Mouse (Mus musculus) layer of hippocampus, postnatal 10 days (tissue): ENCODE data around the gene Tsen2. TPM values are rescaled to one million over a fixed set of nuclear protein-coding genes. Genes with fewer than 3 reads are reported as not detected.

Source experiments
- DNase-seq, 2 experiments: peaks; one replicate each; pipeline ENCODE4 v3.0.0; 2021; ENCODE audit warnings: low spot score in 2 of 2
- total RNA-seq, 2 experiments: library from RNA; stranded (reverse); gene quantifications; 2 replicates each; pipeline ENCODE4 v1.2.3; 2021

The Tsen2 gene
- total RNA-seq, 2 experiments from 2014 or later = 25.6 to 33.7 TPM

GRCm38 (mm10) chr6:115538645-115539429 lies 5.6 kb upstream of the Tsen2 start:
- peak; percentile 89 to 93 for DNase-seq

- no peak for DNase-seq
These were observed 2.7 kb upstream of the Tsen2 start for GRCm38 (mm10) chr6:115541676-115542275.

- no peak for DNase-seq
These were observed 2.1 kb upstream of the Tsen2 start for GRCm38 (mm10) chr6:115542341-115542740.

GRCm38 (mm10) chr6:115546276-115546675 lies 1.8 kb downstream of the Tsen2 start:
- peak; percentile 56 to 62 for DNase-seq

DNA sequence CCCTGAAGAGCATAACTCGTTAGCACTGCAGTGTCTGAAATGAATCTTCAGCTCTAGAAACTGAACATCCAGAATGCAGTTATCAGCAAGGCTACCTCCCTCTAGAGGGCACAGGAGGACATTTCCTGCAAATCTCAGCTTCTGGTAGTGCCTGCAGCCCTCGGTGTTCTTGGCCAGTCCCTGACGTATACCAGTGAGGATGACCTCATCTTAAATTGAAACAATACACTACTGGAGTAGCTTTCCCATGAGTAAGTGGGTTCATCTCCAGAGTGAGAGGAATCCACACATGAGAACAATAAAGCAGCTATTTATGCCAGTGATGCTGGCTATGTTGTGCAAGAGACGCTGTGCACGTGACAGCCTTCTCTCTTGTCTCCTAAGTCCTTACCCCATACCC lies 11.0 kb downstream of the Tsen2 start:
- DNase-seq = no peak

DNA sequence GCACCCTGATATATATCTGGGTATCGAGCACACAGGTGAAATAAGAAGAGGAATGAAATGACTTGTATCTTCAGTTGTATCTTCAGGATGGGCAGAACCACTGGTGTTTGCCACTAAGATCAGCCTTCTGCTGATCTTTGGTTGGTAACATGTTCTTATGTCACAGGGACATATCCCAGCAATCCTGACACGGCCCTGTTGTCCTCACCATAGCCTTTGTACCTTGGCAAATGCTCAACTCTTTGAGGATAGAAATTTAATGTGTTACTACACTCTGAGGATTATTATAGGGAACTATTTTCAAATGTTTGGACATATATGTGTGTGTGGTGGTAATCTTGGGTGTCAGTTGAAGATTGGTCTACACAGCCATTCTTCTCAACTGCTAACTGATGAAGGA lies 13.7 kb downstream of the Tsen2 start:
- no peak for DNase-seq

- DNase-seq = no peak
These were observed 15.5 kb downstream of the Tsen2 start for GRCm38 (mm10) chr6:115559651-115560632.

GRCm38 (mm10) chr6:115565479-115566045 lies 21.1 kb downstream of the Tsen2 start:
- no peak for DNase-seq

DNA sequence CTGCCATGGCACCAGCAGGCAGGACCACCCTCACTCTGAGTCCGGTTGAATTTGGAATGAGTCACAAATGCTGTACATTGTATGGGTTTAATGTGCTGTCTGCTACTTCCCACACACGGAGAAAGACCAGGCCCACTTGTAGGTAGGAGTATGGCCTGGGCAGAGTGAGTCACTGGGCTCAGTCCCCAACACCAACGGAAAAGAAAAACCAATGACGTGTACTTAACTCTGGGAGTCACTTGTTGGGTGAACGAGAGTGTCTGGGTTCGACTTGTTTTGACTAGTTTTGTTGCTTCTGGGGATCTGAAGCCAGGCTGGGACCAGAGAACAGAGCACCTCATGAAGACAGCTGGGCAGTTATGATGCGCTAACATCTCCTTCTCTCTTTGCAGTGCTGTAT lies 29.7 kb downstream of the Tsen2 start:
- no peak for DNase-seq

DNA sequence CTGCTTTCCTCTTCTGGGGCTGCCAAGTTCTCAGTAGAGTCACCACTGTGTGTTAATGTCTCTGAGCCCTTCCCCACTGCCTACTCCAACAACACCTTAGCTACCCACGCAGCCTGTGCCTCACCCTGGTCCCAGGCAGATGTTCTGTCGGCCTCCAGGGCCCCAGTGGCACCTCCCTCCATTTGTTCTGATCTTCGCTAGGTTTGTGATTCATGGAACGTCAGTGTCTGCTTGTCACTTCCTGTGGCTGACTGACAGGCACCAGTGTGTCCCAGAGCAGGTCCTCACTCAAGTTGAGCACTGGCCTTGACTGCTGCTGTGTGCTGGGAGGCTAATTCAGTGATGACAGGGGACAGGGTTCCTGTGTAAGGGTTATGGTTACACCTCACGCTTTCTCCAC lies 32.9 kb downstream of the Tsen2 start:
- no peak for DNase-seq

DNA sequence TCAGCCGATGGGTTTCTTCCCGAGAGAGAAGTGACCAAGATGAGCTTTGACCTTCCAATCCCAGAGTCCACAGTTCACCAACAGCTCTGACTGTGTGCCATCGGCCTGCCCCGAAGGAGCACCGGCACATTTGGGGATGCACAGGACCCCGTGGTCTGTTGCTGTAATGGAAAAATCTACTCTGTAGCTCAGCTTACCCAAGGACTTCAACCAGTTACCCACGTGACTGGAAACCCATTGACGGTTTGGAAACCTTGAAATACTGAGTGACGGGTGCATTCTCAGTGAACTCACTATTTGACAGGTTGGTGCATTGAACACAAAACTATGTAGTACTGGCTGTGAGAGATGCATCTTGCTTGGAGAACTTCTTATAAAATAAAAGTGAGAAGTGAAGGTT lies 33.5 kb downstream of the Tsen2 start:
- DNase-seq = no peak

DNA sequence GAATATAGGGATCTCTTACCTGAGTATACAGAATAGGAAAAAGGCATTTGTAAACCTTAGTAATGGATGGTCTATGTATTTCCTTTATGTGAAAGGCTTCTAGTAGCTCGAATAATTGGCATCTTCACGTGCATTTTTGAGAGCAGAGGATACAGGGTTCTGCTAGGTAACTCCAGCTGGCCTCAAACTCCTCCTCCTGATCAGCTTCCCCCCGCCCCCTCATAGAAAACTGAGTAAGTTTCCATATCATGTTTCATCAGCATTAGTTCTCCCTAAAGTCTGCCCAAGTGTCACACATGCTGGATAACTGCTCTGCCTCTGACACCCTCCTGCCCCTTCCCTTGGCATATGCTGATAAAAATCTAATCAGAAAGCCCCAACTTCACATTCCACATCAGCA lies 36.3 kb downstream of the Tsen2 start:
- DNase-seq = no peak

DNA sequence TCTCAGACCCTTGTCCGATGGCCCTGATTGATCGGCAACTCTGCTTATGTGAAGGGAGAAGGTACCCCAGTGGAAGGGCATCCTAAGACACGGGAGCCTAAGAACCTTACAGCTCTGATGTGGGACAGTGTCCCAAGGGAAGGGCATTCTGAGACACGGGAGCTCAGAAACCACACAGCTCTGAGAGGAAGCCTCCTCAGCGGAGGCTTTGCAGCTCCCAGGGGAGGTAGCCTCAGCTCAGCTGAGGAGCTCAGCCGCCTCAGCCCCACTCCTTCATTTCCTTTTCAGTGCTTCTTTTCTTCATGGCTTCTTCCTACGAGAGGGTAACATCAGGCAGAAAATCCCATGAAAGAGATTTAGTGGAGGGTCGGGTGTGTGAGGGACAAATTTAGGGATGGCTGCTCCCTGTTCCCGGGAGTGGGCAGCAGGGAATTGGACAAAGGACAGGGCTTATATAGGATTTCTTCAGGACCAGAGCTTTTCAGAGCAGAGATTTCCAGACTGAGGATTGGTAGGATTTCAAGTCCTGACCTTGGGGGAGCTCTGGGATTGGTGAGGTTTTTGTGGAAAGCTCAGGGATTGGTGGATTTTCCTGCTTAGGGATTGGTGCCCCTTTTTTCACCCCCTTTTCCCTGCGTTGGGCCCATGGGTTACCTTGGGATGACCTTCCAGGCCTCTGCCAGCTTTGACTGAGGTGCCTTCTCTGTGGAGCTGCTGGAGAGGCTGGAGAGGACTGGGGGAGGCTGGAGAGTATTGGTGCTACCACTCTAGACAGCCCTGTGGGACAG lies 38.1 kb downstream of the Tsen2 start:
- no peak for DNase-seq

- DNase-seq = no peak
These were observed 39.1 kb downstream of the Tsen2 start for GRCm38 (mm10) chr6:115583430-115584125.

DNA sequence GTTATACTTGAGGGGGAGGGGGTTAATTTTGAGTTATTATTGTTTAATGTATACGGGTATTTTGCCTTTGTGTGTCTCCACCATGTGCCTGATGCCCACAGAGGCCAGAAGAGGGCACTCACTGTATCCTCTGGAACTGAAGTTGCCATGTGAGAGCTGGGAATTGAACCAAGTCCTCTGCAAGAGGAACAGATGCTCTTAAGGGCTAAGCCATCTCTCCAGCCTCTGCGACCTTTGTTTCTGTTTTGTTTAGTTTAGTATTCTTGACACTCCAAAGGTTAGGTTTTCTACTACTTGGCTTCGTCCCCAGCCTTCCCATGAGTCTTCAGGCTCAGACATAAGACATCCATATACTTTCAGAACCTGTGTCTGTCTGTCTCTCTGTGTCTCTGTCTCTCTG lies 39.7 kb downstream of the Tsen2 start:
- DNase-seq = no peak

GRCm38 (mm10) chr6:115586321-115586720 lies 41.9 kb downstream of the Tsen2 start:
- DNase-seq = no peak

DNA sequence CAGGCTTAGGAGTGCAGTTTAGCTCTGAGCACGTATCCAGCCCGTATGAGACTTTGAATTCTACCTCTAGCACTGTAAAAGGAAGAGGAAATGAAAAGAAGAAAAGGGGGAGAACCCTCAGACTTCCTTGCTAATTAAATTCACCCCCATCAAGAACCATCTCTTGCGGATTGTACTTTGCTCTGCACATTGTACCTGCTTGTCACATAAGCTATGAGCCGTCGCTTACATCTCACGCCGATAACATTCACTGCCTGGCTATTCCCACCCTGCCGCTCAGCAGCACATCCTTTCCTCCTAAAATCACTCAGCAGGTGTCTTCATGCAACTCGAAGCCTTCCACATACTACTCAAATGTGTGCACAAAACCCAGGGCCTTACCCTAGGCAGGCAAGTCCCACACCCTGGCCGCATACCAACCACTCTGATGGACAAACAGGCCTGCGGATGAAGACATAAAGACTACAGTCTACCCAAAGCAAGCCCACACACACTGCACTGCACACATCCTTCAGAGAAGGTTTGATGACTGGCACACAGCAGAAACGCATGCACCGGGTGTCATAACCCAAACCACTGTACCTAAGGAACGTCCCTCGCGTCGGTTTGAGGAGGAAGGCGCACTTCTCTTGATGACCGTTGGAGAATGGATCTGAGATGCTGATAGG lies 47.4 kb downstream of the Tsen2 start:
- no peak for DNase-seq

- no peak for DNase-seq
These were observed 48.0 kb downstream of the Tsen2 start, which contains the start of gene Mkrn2os for GRCm38 (mm10) chr6:115592458-115592857. Gene Mkrn2os, minus strand, starts transcription at chr6:115592576.

DNA sequence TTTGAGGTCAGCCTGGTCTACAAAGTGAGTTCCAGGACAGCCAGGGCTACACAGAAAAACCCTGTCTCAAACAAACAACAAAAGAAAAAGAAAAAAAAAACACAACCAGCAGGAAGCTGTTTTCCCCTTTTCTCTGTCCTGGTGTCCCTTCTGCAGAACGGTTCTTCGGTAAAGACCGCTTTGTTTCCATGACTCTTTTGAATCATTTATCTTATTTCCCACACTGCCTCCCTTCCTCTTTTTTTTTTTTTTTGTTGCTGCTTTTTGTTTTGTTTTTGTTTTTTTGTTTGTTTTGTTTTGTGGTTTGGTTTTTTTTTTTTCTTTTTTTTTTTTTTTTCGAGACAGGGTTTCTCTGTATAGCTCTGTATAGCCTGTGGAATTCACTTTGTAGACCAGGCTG lies 48.8 kb downstream of the Tsen2 start:
- DNase-seq = no peak
